Mouse (Mus musculus) skeletal muscle tissue, postnatal 0 days (tissue): ENCODE results near the gene Daam1. TPM values are rescaled to one million over a fixed set of nuclear protein-coding genes. Genes with fewer than 3 reads are reported as not detected.

Source experiments
- polyA plus RNA-seq: library from polyadenylated mRNA; unstranded; fragments of >200 nt; fragmentation: Nextera tagmentation; extraction: Ambion mirVana; gene quantifications from 2 replicates; pipeline ENCODE4 v1.2.1, GENCODE M21; 2015

The Daam1 gene
- 4.5 and 5.4 TPM in 2 replicates for polyA plus RNA-seq

GRCm38 (mm10) chr12:71830607-71831257 is at the start of gene Daam1:
Daam1 (plus strand) TSS chr12:71831078.

Other genes with a start within 250 kb of the Daam1 start
- gene Gpr135, start 240.0 kb downstream of the Daam1 start, polyA plus RNA-seq, result 0.77 and 0.84 TPM in 2 replicates